9 mouse cellular contexts compared by ENCODE assay signal in the genomic region with DNA sequence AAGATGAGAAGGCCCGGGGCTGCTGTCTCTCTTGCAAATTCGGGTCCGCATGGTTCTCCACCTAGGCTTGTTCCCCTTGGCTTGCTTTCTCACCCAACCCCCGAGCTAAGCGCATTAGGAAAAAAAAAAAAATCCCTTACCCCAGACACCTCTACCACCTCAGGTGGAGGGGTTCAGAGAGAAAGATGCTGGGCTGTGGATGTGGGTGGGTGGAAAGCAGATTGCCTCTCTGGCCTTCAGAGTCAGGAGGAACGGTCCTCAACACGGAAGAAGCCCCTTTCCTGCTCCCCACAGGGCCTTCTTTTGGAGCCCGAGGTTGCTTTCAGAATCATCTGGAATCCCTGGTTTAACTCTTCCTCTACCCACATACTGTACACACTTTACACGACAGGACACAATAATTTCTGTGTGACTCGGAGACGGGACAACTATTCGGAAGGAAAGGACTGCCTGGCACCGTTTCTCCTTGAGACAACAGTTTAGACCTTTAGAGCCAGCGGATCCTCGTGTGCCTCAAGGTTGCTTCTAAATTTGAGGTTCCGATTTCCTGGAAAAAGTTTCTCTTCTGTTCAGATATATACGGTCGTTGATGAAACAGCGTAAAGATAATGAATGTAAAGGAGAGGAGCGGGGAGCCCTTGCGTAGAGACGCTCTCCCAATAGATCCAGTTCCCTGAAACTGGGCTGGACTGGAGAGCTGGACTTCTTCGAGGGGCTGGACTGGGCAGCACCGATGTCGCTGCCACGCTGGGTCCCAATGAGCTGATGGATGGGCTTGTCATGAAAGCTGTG. TPM values are rescaled to one million over a fixed set of nuclear protein-coding genes. Genes with fewer than 3 reads are reported as not detected.
DNase-seq lines count a peak whose midpoint lies in the region; ATAC-seq and TF ChIP-seq lines count a peak whose summit lies in the region.
"Had no signal": no experiment of that assay in that cellular context is flagged by ENCODE, and none has a peak within 500 bp of the region (broad histone marks: within the 10 kb centered on the region; RNA-seq: fewer than 3 reads in every experiment).

No protein-coding gene starts in this region.

- 0 out of 2 replicates have a peak overlapping the region, but pooled peaks have one; percentile 24 for H3K9ac ChIP-seq in heart, embryonic 13.5 days
- H3K9ac ChIP-seq in hindbrain, embryonic 11.5 days (ENCODE audit: low read depth, low read length) = peak overlapping the region; percentile 66; the same call in 1 of the 2 replicates
- peak overlapping the region; percentile 68 for H3K9ac ChIP-seq in midbrain, embryonic 14.5 days (replicated peaks; ENCODE audit: low read length)

- DNase-seq in heart, postnatal 36 days = no peak
- DNase-seq in brain, embryonic 14.5 days (ENCODE audit: low read depth) = peak; percentile 41
- peak; percentile 77 for DNase-seq in hindbrain, embryonic 11.5 days (ENCODE audit: low spot score)
- DNase-seq in midbrain, embryonic 14.5 days = no peak
- DNase-seq in gastrocnemius, adult 8-10 months (ENCODE audit: low spot score in 2 of 2) = no peak
- no peak for DNase-seq in cerebellum, adult 2 months
- DNase-seq in thymus, postnatal 10 days (ENCODE audit: low spot score in 2 of 2) = no peak

- no peaks in the 10 kb centered on the region for H3K9me3 ChIP-seq in heart, embryonic 13.5 days
- no peaks in the 10 kb centered on the region for H3K9me3 ChIP-seq in hindbrain, embryonic 11.5 days (ENCODE audit: control insufficient read depth, low read length)
- H3K9me3 ChIP-seq in midbrain, embryonic 14.5 days (ENCODE audit: control insufficient read depth, low read length) = no peaks in the 10 kb centered on the region

- no peak overlapping the region for H3K27ac ChIP-seq in heart, embryonic 13.5 days (replicated peaks)
- peak overlapping the region; percentile 73; the same call in 1 of the 2 replicates for H3K27ac ChIP-seq in hindbrain, embryonic 11.5 days (ENCODE audit: low read depth, low read length)
- H3K27ac ChIP-seq in midbrain, embryonic 14.5 days (replicated peaks; ENCODE audit: low read depth, low read length) = peak overlapping the region; percentile 85
- H3K27ac ChIP-seq in cerebellum, adult 2 months (ENCODE audit: insufficient read depth, low read length) = no peak overlapping the region

- 13% methylated on average over 26 of the region's 26 CpGs for WGBS in heart, embryonic 13.5 days
- 9% methylated on average over 26 of the region's 26 CpGs for WGBS in hindbrain, embryonic 11.5 days
- WGBS in midbrain, embryonic 14.5 days = 18% methylated on average over 26 of the region's 26 CpGs
- WGBS in cerebellum, adult 2 months = 41% methylated on average over 26 of the region's 26 CpGs

- no peak for ATAC-seq in heart, embryonic 13.5 days (ENCODE audit: extremely low read depth, insufficient number of reproducible peaks, low FRiP score, low TSS enrichment)
- peak; percentile 23 for ATAC-seq in hindbrain, embryonic 11.5 days (ENCODE audit: low FRiP score)
- no peak for ATAC-seq in midbrain, embryonic 14.5 days (ENCODE audit: low FRiP score, low TSS enrichment)

- H3K27me3 ChIP-seq in heart, embryonic 13.5 days (replicated peaks) = peaks cover 90% of the 10 kb centered on the region
- peaks cover 19% of the 10 kb centered on the region for H3K27me3 ChIP-seq in hindbrain, embryonic 11.5 days (ENCODE audit: control insufficient read depth, insufficient read depth, low read length)
- peaks cover 23% of the 10 kb centered on the region for H3K27me3 ChIP-seq in midbrain, embryonic 14.5 days (ENCODE audit: control insufficient read depth, insufficient read depth, low read length)
- peaks cover 1% of the 10 kb centered on the region; the same call in 1 of the 2 replicates for H3K27me3 ChIP-seq in cerebellum, adult 2 months (ENCODE audit: control insufficient read depth, insufficient read depth, low read length)

- H3K4me1 ChIP-seq in heart, embryonic 13.5 days = peaks cover 39% of the 10 kb centered on the region
- peaks cover 8% of the 10 kb centered on the region for H3K4me1 ChIP-seq in hindbrain, embryonic 11.5 days (replicated peaks; ENCODE audit: control insufficient read depth, insufficient read depth, low read length)
- peaks cover 48% of the 10 kb centered on the region for H3K4me1 ChIP-seq in midbrain, embryonic 14.5 days (ENCODE audit: control insufficient read depth, insufficient read depth, low read length)
- H3K4me1 ChIP-seq in cerebellum, adult 2 months (ENCODE audit: control insufficient read depth, insufficient read depth, low read length) = no peaks in the 10 kb centered on the region

- peak overlapping the region; percentile 59 for H3K4me2 ChIP-seq in heart, embryonic 13.5 days
- peak overlapping the region; percentile 73 for H3K4me2 ChIP-seq in hindbrain, embryonic 11.5 days (replicated peaks; ENCODE audit: low read depth, low read length)
- peak overlapping the region; percentile 70 for H3K4me2 ChIP-seq in midbrain, embryonic 14.5 days (ENCODE audit: low read length)

- no peak for TF ChIP-seq POLR2A in brain, embryonic 14.5 days (IDR thresholded peaks at IDR 0.05; ENCODE audit: borderline replicate concordance, extremely low read depth, insufficient read depth, insufficient read length, poor library complexity, severe bottlenecking)
- TF ChIP-seq POLR2A in cerebellum, adult 2 months (IDR thresholded peaks at IDR 0.05; ENCODE audit: borderline replicate concordance, insufficient read depth, low read length) = no peak

- intact Hi-C loops in heart, postnatal 36 days (cut with DNase I) = loop anchor here (5.0 kb wide), 1 partner anchor 356 kb away; no protein-coding TSS in a partner anchor

- H3K4me3 ChIP-seq in heart, embryonic 13.5 days = peak overlapping the region; percentile 45
- H3K4me3 ChIP-seq in hindbrain, embryonic 11.5 days (ENCODE audit: low read depth, low read length) = peak overlapping the region; percentile 38
- peak overlapping the region; percentile 45 for H3K4me3 ChIP-seq in midbrain, embryonic 14.5 days (replicated peaks; ENCODE audit: low read depth, low read length)
- no peak overlapping the region for H3K4me3 ChIP-seq in cerebellum, adult 2 months (replicated peaks; ENCODE audit: insufficient read depth, low read depth, low read length)

- no peaks in the 10 kb centered on the region for H3K36me3 ChIP-seq in heart, embryonic 13.5 days
- H3K36me3 ChIP-seq in hindbrain, embryonic 11.5 days (ENCODE audit: control insufficient read depth, insufficient read depth, low read length) = no peaks in the 10 kb centered on the region
- H3K36me3 ChIP-seq in midbrain, embryonic 14.5 days (ENCODE audit: control insufficient read depth, insufficient read depth, low read length) = 0 out of 2 replicates have a peak, but pooled peaks cover 3% of the 10 kb centered on the region

- no peak for TF ChIP-seq CTCF in brain, embryonic 14.5 days (IDR thresholded peaks at IDR 0.05; ENCODE audit: borderline replicate concordance, extremely low read depth, insufficient read depth, insufficient read length)
- TF ChIP-seq CTCF in cerebellum, adult 2 months (IDR thresholded peaks at IDR 0.05; ENCODE audit: borderline replicate concordance, insufficient read depth, low read depth, low read length) = no peak

RNA-seq across cellular contexts. Expression of gene Irx5, which starts 8.7 kb away (rescaled TPM):
- 7.7 and 8.5 TPM in 2 replicates for polyA plus RNA-seq in heart, embryonic 13.5 days (2015; fragmentation: Nextera tagmentation; extraction: Ambion mirVana)
- 10 to 100 TPM; 10.2 to 12.9 TPM for total RNA-seq in heart, postnatal 36 days (2021)
- polyA plus RNA-seq in brain, embryonic 14.5 days (2012; rRNA removed) = 15.7 and 26.1 TPM in 2 replicates
- polyA plus RNA-seq in hindbrain, embryonic 11.5 days (2014; fragmentation: Nextera tagmentation; extraction: Ambion mirVana) = 23.2 and 25.5 TPM in 2 replicates
- polyA plus RNA-seq in midbrain, embryonic 14.5 days (2014; fragmentation: Nextera tagmentation; extraction: Ambion mirVana) = 30.7 and 32.2 TPM in 2 replicates
- total RNA-seq in gastrocnemius, adult 8-10 months (2022) = under 1 TPM in 3 of 4 experiments, not detected in 1; 0.17 to 0.49 (median 0.22) TPM
- 4.5 and 4.7 TPM in 2 replicates for polyA plus RNA-seq in cerebellum, adult 2 months (2012; rRNA removed)
- polyA plus RNA-seq: thymus, postnatal 0 days had no signal

Comparison
In these comparisons a context has a peak if more than half of its experiments do, and no peak if none do; other contexts are left out.
1. H3K27ac ChIP-seq: peak in hindbrain, embryonic 11.5 days (single experiment) and midbrain, embryonic 14.5 days (single experiment); none in heart, embryonic 13.5 days (single experiment) and cerebellum, adult 2 months (single experiment).
2. DNase-seq: peak in brain, embryonic 14.5 days (single experiment) and hindbrain, embryonic 11.5 days (single experiment); none in heart, postnatal 36 days (0 of 2), midbrain, embryonic 14.5 days (single experiment), gastrocnemius, adult 8-10 months (0 of 2), cerebellum, adult 2 months (0 of 2) and thymus, postnatal 10 days (0 of 2).
3. Peak in every context shown above with its lines, with median percentiles within 50 percentile points of each other: H3K4me2 ChIP-seq and H3K9ac ChIP-seq.